Mouse (Mus musculus): ENCODE data around the gene Bcl11a. TPM values are rescaled to one million over a fixed set of nuclear protein-coding genes. Genes with fewer than 3 reads are reported as not detected.

Gene Bcl11a
- 6.8 and 8.3 TPM in 2 replicates for total RNA-seq (2023)

DNA sequence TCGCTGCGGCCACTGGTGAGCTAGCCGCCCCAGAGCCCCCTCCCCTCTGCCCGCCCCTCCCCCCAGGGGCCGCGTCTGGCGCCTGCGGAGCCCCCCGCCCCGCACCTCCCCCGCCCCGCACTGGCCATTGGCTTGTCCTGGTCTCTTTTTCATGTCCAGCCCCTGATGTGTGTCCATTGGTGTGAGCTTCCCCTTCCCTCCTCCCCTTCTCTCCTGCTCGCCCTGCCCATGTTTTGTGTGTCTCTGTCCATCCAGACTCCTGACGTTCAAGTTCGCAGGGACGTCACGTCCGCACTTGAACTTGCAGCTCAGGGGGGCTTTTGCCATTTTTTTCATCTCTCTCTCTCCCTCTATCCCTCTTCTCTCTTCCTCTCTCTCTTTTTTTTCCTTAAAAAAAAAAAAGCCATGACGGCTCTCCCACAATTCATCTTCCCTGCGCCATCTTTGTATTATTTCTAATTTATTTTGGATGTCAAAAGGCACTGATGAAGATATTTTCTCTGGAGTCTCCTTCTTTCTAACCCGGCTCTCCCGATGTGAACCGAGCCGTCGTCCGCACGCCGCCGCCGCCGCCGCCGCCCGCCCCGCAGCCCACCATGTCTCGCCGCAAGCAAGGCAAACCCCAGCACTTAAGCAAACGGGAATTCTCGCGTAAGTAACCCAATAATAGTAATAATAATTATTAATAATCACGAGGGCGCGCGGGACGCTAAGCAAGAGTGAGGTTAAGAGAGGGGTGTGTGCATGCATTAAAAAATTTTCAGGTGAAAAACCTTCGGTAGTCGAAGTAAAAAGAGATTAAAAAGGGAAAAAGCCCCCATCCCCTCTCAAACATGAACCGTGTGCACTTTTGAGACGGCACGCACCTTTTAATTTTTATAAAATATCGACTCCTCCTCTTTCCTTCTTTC, at the start of gene Bcl11a:
Gene Bcl11a (plus strand): TSS at position 262 of the 911 bp plus-strand sequence.

DNA sequence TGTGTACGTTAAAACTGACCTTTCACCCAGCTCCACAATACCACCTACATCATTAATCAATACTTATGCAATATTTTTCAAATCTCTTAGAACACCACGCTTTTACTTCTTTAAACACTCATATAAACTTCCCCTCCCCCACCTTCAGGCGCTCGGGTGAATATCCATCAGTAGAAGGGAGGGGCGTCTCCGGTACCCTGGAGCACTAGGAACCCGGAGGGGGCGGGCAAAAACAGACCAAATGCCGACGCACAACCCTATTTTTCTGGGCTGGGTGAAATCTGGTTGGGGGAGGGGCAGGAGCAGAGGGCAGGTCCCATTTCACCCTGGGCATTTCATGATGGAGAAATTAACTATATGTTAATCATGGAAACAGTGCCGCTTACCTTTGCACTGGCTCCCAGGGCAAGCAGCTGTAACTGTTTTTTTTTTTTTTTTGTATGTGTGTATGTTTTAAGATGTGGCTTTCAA, 3.2 kb upstream of the Bcl11a start, which contains the start of gene A830031A19Rik:
Gene A830031A19Rik (minus strand): TSS at position 421 of the 471 bp plus-strand sequence.

Other genes with a start within 250 kb of the Bcl11a start
- 13.8 and 15.0 TPM in 2 replicates for gene Papolg, start 182.8 kb upstream of the Bcl11a start, total RNA-seq (2023)
- gene A830031A19Rik, start 3.0 kb upstream of the Bcl11a start, total RNA-seq (2023), result not detected in 2 replicates

Data from neutrophil, adult 65 days (primary cell).